Mouse (Mus musculus): ENCODE measurements around the gene Lrch3. TPM values are rescaled to one million over a fixed set of nuclear protein-coding genes. Genes with fewer than 3 reads are reported as not detected.

Gene Lrch3
- polyA plus RNA-seq, 1 experiment from 2014 or later = 6.2 TPM

GRCm38 (mm10) chr16:33019117-33019770 lies 105.3 kb downstream of the Lrch3 start:
- Histone ChIP-seq H3K9me3 (replicated peaks) (no peaks in the 10 kb centered on the region), H3K27me3 (no peaks in the 10 kb centered on the region), H3K27ac (replicated peaks) (no peak overlapping the region), H3K4me3 (replicated peaks) (no peak overlapping the region), H3K9ac (no peak overlapping the region), H3K4me2 (peak overlapping the region; percentile 20; the same call in 1 of the 2 replicates), H3K4me1 (replicated peaks) (no peaks in the 10 kb centered on the region; the same call in 1 of the 2 replicates), H3K36me3 (replicated peaks) (peaks cover 4% of the 10 kb centered on the region; the same call in 1 of the 2 replicates)
- WGBS (ENCODE audit: insufficient replicate concordance) = 73% methylated on average over 21 of the region's 21 CpGs
- ATAC-seq (ENCODE audit: insufficient read depth) = no peak

- Histone ChIP-seq H3K4me3 (replicated peaks) (no peak overlapping the region), H3K9me3 (replicated peaks) (no peaks in the 10 kb centered on the region), H3K9ac (no peak overlapping the region), H3K4me1 (replicated peaks) (no peaks in the 10 kb centered on the region; the same call in 1 of the 2 replicates), H3K27ac (replicated peaks) (no peak overlapping the region), H3K4me2 (no peak overlapping the region), H3K27me3 (no peaks in the 10 kb centered on the region), H3K36me3 (replicated peaks) (no peaks in the 10 kb centered on the region)
- WGBS (ENCODE audit: insufficient replicate concordance) = 49% methylated on average over 3 of the region's 3 CpGs
- ATAC-seq (ENCODE audit: insufficient read depth) = no peak
Observed at GRCm38 (mm10) chr16:33021381-33021780, 107.5 kb downstream of the Lrch3 start.

GRCm38 (mm10) chr16:33023750-33024149 lies 109.8 kb downstream of the Lrch3 start:
- no peak overlapping the region for H3K4me2 ChIP-seq
- H3K4me1 ChIP-seq (replicated peaks) = no peaks in the 10 kb centered on the region
- H3K36me3 ChIP-seq (replicated peaks) = no peaks in the 10 kb centered on the region
- no peaks in the 10 kb centered on the region for H3K9me3 ChIP-seq (replicated peaks)
- H3K27me3 ChIP-seq = no peaks in the 10 kb centered on the region
- H3K9ac ChIP-seq = no peak overlapping the region
- no peak overlapping the region for H3K4me3 ChIP-seq (replicated peaks)
- under 1% methylated on average over 4 of the region's 4 CpGs for WGBS (ENCODE audit: insufficient replicate concordance)
- no peak overlapping the region for H3K27ac ChIP-seq (replicated peaks)
- peak; percentile 44; the same call in 1 of the 2 replicates for ATAC-seq (ENCODE audit: insufficient read depth)

- H3K27me3 ChIP-seq = no peaks in the 10 kb centered on the region
- H3K4me2 ChIP-seq = no peak overlapping the region
- ATAC-seq (ENCODE audit: insufficient read depth) = no peak
- no peaks in the 10 kb centered on the region for H3K36me3 ChIP-seq (replicated peaks)
- H3K4me1 ChIP-seq (replicated peaks) = no peaks in the 10 kb centered on the region
- 58% methylated on average over 8 of the region's 8 CpGs for WGBS (ENCODE audit: insufficient replicate concordance)
- H3K9me3 ChIP-seq (replicated peaks) = no peaks in the 10 kb centered on the region
- no peak overlapping the region for H3K4me3 ChIP-seq (replicated peaks)
- no peak overlapping the region for H3K9ac ChIP-seq
- H3K27ac ChIP-seq (replicated peaks) = no peak overlapping the region
Observed at GRCm38 (mm10) chr16:33024456-33025104, 110.7 kb downstream of the Lrch3 start.

GRCm38 (mm10) chr16:33026357-33026756 lies 112.5 kb downstream of the Lrch3 start:
- no peak overlapping the region for H3K27ac ChIP-seq (replicated peaks)
- 36% methylated on average over 7 of the region's 7 CpGs for WGBS (ENCODE audit: insufficient replicate concordance)
- no peaks in the 10 kb centered on the region for H3K27me3 ChIP-seq
- H3K4me2 ChIP-seq = no peak overlapping the region
- ATAC-seq (ENCODE audit: insufficient read depth) = no peak
- H3K36me3 ChIP-seq (replicated peaks) = no peaks in the 10 kb centered on the region
- H3K9me3 ChIP-seq (replicated peaks) = no peaks in the 10 kb centered on the region
- H3K9ac ChIP-seq = no peak overlapping the region
- H3K4me1 ChIP-seq (replicated peaks) = no peaks in the 10 kb centered on the region
- H3K4me3 ChIP-seq (replicated peaks) = no peak overlapping the region

GRCm38 (mm10) chr16:33036006-33036405 lies 122.1 kb downstream of the Lrch3 start:
- H3K4me1 ChIP-seq (replicated peaks) = no peaks in the 10 kb centered on the region; the same call in 1 of the 2 replicates
- H3K9me3 ChIP-seq (replicated peaks) = no peaks in the 10 kb centered on the region
- H3K27ac ChIP-seq (replicated peaks) = no peak overlapping the region
- ATAC-seq (ENCODE audit: insufficient read depth) = no peak
- no peaks in the 10 kb centered on the region for H3K36me3 ChIP-seq (replicated peaks)
- no peaks in the 10 kb centered on the region for H3K27me3 ChIP-seq
- no peak overlapping the region for H3K9ac ChIP-seq
- H3K4me2 ChIP-seq = no peak overlapping the region
- 77% methylated on average over 4 of the region's 4 CpGs for WGBS (ENCODE audit: insufficient replicate concordance)
- H3K4me3 ChIP-seq (replicated peaks) = no peak overlapping the region

- Histone ChIP-seq H3K4me1 (replicated peaks) (no peaks in the 10 kb centered on the region), H3K4me2 (no peak overlapping the region), H3K27me3 (no peaks in the 10 kb centered on the region), H3K36me3 (replicated peaks) (no peaks in the 10 kb centered on the region), H3K4me3 (replicated peaks) (no peak overlapping the region), H3K9ac (no peak overlapping the region), H3K27ac (replicated peaks) (no peak overlapping the region), H3K9me3 (replicated peaks) (no peaks in the 10 kb centered on the region)
- 58% methylated on average over 1 of the region's 1 CpGs for WGBS (ENCODE audit: insufficient replicate concordance)
- no peak for ATAC-seq (ENCODE audit: insufficient read depth)
Observed at GRCm38 (mm10) chr16:33042682-33043081, 128.8 kb downstream of the Lrch3 start.

GRCm38 (mm10) chr16:33043268-33043667 lies 129.4 kb downstream of the Lrch3 start:
- H3K36me3 ChIP-seq (replicated peaks) = no peaks in the 10 kb centered on the region
- no peak overlapping the region for H3K27ac ChIP-seq (replicated peaks)
- no peak overlapping the region for H3K4me3 ChIP-seq (replicated peaks)
- ATAC-seq (ENCODE audit: insufficient read depth) = no peak
- WGBS (ENCODE audit: insufficient replicate concordance) = 30% methylated on average over 2 of the region's 2 CpGs
- no peak overlapping the region for H3K4me2 ChIP-seq
- H3K4me1 ChIP-seq (replicated peaks) = no peaks in the 10 kb centered on the region
- no peaks in the 10 kb centered on the region for H3K9me3 ChIP-seq (replicated peaks)
- H3K27me3 ChIP-seq = no peaks in the 10 kb centered on the region
- no peak overlapping the region for H3K9ac ChIP-seq

GRCm38 (mm10) chr16:33048004-33048403 lies 134.1 kb downstream of the Lrch3 start:
- ATAC-seq (ENCODE audit: insufficient read depth) = no peak
- 71% methylated on average over 1 of the region's 1 CpGs for WGBS (ENCODE audit: insufficient replicate concordance)
- Histone ChIP-seq H3K9ac (no peak overlapping the region), H3K27me3 (no peaks in the 10 kb centered on the region), H3K9me3 (replicated peaks) (no peaks in the 10 kb centered on the region), H3K36me3 (replicated peaks) (no peaks in the 10 kb centered on the region), H3K4me3 (replicated peaks) (no peak overlapping the region), H3K4me1 (replicated peaks) (no peaks in the 10 kb centered on the region), H3K27ac (replicated peaks) (no peak overlapping the region), H3K4me2 (no peak overlapping the region)

- Histone ChIP-seq H3K36me3 (replicated peaks) (no peaks in the 10 kb centered on the region), H3K9me3 (replicated peaks) (no peaks in the 10 kb centered on the region), H3K27me3 (no peaks in the 10 kb centered on the region), H3K4me3 (replicated peaks) (no peak overlapping the region), H3K9ac (no peak overlapping the region), H3K27ac (replicated peaks) (no peak overlapping the region), H3K4me2 (no peak overlapping the region), H3K4me1 (replicated peaks) (no peaks in the 10 kb centered on the region)
- ATAC-seq (ENCODE audit: insufficient read depth) = no peak
- WGBS (ENCODE audit: insufficient replicate concordance) = 63% methylated on average over 2 of the region's 2 CpGs
Observed at GRCm38 (mm10) chr16:33048686-33049085, 134.8 kb downstream of the Lrch3 start.

GRCm38 (mm10) chr16:33049809-33050208 lies 135.9 kb downstream of the Lrch3 start:
- H3K9me3 ChIP-seq (replicated peaks) = no peaks in the 10 kb centered on the region
- 70% methylated on average over 16 of the region's 16 CpGs for WGBS (ENCODE audit: insufficient replicate concordance)
- H3K4me1 ChIP-seq (replicated peaks) = no peaks in the 10 kb centered on the region
- H3K27me3 ChIP-seq = no peaks in the 10 kb centered on the region
- no peak overlapping the region for H3K4me2 ChIP-seq
- no peak for ATAC-seq (ENCODE audit: insufficient read depth)
- no peaks in the 10 kb centered on the region for H3K36me3 ChIP-seq (replicated peaks)
- no peak overlapping the region for H3K4me3 ChIP-seq (replicated peaks)
- H3K9ac ChIP-seq = no peak overlapping the region
- no peak overlapping the region for H3K27ac ChIP-seq (replicated peaks)

Data from liver, embryonic 15.5 days (tissue).